Mouse (Mus musculus): ENCODE data around the gene Cetn3.

Gene Cetn3

GRCm38 (mm10) chr13:81824576-81825330, 41.9 kb downstream of the Cetn3 start:
- no peak for DNase-seq (ENCODE audit: low spot score)

GRCm38 (mm10) chr13:81828486-81828885, 45.6 kb downstream of the Cetn3 start:
- DNase-seq (ENCODE audit: low spot score), result no peak

- DNase-seq (ENCODE audit: low spot score), result no peak
These were observed 49.0 kb downstream of the Cetn3 start for GRCm38 (mm10) chr13:81831838-81832237.

GRCm38 (mm10) chr13:81836386-81837177, 53.7 kb downstream of the Cetn3 start:
- DNase-seq (ENCODE audit: low spot score), result no peak

GRCm38 (mm10) chr13:81838016-81838415, 55.1 kb downstream of the Cetn3 start:
- no peak for DNase-seq (ENCODE audit: low spot score)

- DNase-seq (ENCODE audit: low spot score), result no peak
These were observed 56.1 kb downstream of the Cetn3 start for GRCm38 (mm10) chr13:81838948-81839347.

- no peak for DNase-seq (ENCODE audit: low spot score)
These were observed 57.4 kb downstream of the Cetn3 start for GRCm38 (mm10) chr13:81840246-81840645.

GRCm38 (mm10) chr13:81840646-81841045, 57.8 kb downstream of the Cetn3 start:
- DNase-seq (ENCODE audit: low spot score), result no peak

GRCm38 (mm10) chr13:81842278-81842677, 59.4 kb downstream of the Cetn3 start:
- no peak for DNase-seq (ENCODE audit: low spot score)

Measured in ovary, postnatal 10 days (tissue).